Mouse (Mus musculus): ENCODE measurements at regions not wholly inside any gene's neighbourhood (a gene's known extent, or its start where the extent isn't known, plus 50 kb on each side); places are given as distances from the start of the nearest gene placed in this dataset.

DNA sequence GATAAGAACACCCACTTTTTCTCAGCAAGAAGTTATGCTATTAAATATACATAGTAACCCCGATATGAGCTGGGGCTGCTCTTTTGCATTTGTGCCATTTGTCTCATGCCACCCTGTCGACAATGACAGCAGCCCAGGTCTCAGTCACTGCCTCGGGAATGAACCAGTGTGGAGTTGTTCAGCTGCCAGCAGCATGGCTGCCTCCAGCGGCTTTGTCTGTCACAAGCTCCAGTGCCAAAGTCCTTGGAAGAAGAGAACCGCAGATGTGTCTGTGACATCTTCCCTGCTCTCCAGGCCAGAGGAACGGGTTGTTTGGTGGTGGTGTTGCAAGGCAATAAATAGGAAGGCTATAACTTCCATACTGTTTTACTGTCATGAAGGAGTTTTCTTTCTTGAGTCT is 130.7 kb downstream of the Cep170 start:
- no peak for TF ChIP-seq EP300 (IDR thresholded peaks at IDR 0.05; ENCODE audit: insufficient read depth, low read depth, low read length)
- TF ChIP-seq CTCF (IDR thresholded peaks at IDR 0.05; ENCODE audit: low read depth, low read length): no peak
- TF ChIP-seq POLR2A (IDR thresholded peaks at IDR 0.05; ENCODE audit: insufficient read depth, low read length): no peak
- Histone ChIP-seq H3K4me3 (ENCODE audit: low read depth, low read length) (no peak overlapping the region), H3K4me1 (ENCODE audit: control insufficient read depth, insufficient read depth, low read length) (no peaks in the 10 kb centered on the region), H3K9me3 (replicated peaks; ENCODE audit: control insufficient read depth, insufficient read depth, low read length, poor library complexity, severe bottlenecking) (no peaks in the 10 kb centered on the region), H3K36me3 (ENCODE audit: control insufficient read depth, insufficient read depth, low read length, poor library complexity, severe bottlenecking) (no peaks in the 10 kb centered on the region), H3K27ac (ENCODE audit: insufficient read depth, low read length) (no peak overlapping the region), H3K9ac (ENCODE audit: low read depth, poor library complexity, severe bottlenecking) (no peak overlapping the region), H3K27me3 (ENCODE audit: control insufficient read depth, insufficient read depth, low read length, poor library complexity, severe bottlenecking) (no peaks in the 10 kb centered on the region)

DNA sequence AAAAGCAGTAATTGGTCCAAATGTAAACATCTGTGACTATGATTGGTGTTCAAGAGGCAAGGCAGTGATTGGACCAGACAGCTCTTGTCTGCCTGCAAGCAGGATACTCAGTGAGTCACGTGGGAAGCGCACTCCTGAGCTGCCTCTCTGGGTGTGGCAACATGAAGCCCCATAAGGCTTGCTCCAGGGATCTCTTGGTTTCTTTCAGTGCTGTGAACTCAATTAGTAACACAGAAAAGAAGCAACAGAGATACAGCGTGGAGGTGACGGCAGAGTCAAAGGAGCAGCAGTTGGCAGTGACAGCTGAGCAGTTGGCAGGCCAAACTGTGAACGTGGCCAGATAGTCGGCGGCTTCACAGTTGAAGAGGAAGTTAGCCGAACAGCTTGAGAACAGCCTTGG is 131.9 kb downstream of the Cep170 start:
- H3K27me3 ChIP-seq (ENCODE audit: control insufficient read depth, insufficient read depth, low read length, poor library complexity, severe bottlenecking): no peaks in the 10 kb centered on the region; the same call in 1 of the 2 replicates
- no peak for TF ChIP-seq EP300 (IDR thresholded peaks at IDR 0.05; ENCODE audit: insufficient read depth, low read depth, low read length)
- no peak for TF ChIP-seq POLR2A (IDR thresholded peaks at IDR 0.05; ENCODE audit: insufficient read depth, low read length)
- no peak for TF ChIP-seq CTCF (IDR thresholded peaks at IDR 0.05; ENCODE audit: low read depth, low read length)

DNA sequence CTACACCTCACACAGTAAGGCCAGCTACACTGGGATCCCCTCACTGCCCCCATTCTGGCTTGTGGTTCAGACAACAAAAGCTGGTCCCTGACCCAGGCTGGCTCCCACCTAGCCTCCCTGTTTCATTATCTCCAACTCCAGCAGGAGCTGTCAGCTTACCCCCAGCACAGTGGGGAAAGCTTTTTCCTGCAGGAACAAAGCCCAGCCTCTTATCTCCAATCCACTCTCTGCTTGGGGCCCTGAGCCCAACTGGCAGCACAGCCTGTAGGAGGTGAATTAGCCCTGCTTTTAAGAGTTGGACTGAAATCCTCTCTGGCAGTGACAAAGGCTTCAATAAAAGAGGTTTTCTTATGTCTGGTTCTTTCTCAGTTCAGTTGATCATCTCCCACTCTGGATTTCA is 138.7 kb downstream of the Cep170 start:
- Histone ChIP-seq H3K27me3 (ENCODE audit: control insufficient read depth, insufficient read depth, low read length, poor library complexity, severe bottlenecking) (no peaks in the 10 kb centered on the region; the same call in 1 of the 2 replicates), H3K9ac (ENCODE audit: low read depth, poor library complexity, severe bottlenecking) (no peak overlapping the region), H3K4me3 (ENCODE audit: low read depth, low read length) (no peak overlapping the region), H3K36me3 (ENCODE audit: control insufficient read depth, insufficient read depth, low read length, poor library complexity, severe bottlenecking) (no peaks in the 10 kb centered on the region), H3K27ac (ENCODE audit: insufficient read depth, low read length) (no peak overlapping the region), H3K9me3 (replicated peaks; ENCODE audit: control insufficient read depth, insufficient read depth, low read length, poor library complexity, severe bottlenecking) (no peaks in the 10 kb centered on the region), H3K4me1 (ENCODE audit: control insufficient read depth, insufficient read depth, low read length) (no peaks in the 10 kb centered on the region)
- TF ChIP-seq EP300 (IDR thresholded peaks at IDR 0.05; ENCODE audit: insufficient read depth, low read depth, low read length) (no peak), POLR2A (IDR thresholded peaks at IDR 0.05; ENCODE audit: insufficient read depth, low read length) (no peak), CTCF (IDR thresholded peaks at IDR 0.05; ENCODE audit: low read depth, low read length) (no peak)

More for the DNA sequence above, 131.9 kb downstream of the Cep170 start:
- H3K4me1 ChIP-seq (ENCODE audit: control insufficient read depth, insufficient read depth, low read length): no peaks in the 10 kb centered on the region
- no peaks in the 10 kb centered on the region for H3K9me3 ChIP-seq (replicated peaks; ENCODE audit: control insufficient read depth, insufficient read depth, low read length, poor library complexity, severe bottlenecking)
- no peak overlapping the region for H3K9ac ChIP-seq (ENCODE audit: low read depth, poor library complexity, severe bottlenecking)
- no peak overlapping the region for H3K4me3 ChIP-seq (ENCODE audit: low read depth, low read length)
- H3K27ac ChIP-seq (ENCODE audit: insufficient read depth, low read length): no peak overlapping the region
- H3K36me3 ChIP-seq (ENCODE audit: control insufficient read depth, insufficient read depth, low read length, poor library complexity, severe bottlenecking): no peaks in the 10 kb centered on the region

DNA sequence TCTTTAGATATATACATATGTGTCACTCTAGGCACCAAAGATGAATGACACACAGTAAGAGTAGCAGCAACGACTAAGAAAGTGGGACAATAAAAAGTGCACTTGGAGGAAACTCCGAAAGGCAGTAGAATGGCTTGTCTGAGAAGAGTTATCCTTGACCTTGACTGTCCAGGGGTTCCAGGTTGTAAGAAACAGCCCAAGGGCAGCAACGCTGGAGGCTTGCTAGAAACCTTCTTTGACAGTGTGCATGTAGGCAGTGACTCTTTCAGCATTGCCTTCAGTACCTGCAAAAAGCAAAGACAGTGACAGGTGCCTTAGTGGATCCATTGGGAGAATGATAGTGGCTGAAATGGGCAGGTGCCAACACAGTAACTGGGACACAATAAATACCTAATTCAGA is 142.8 kb downstream of the Cep170 start:
- H3K9ac ChIP-seq (ENCODE audit: low read depth, poor library complexity, severe bottlenecking): no peak overlapping the region
- H3K9me3 ChIP-seq (replicated peaks; ENCODE audit: control insufficient read depth, insufficient read depth, low read length, poor library complexity, severe bottlenecking): no peaks in the 10 kb centered on the region
- H3K4me1 ChIP-seq (ENCODE audit: control insufficient read depth, insufficient read depth, low read length): no peaks in the 10 kb centered on the region
- H3K36me3 ChIP-seq (ENCODE audit: control insufficient read depth, insufficient read depth, low read length, poor library complexity, severe bottlenecking): no peaks in the 10 kb centered on the region
- TF ChIP-seq POLR2A (IDR thresholded peaks at IDR 0.05; ENCODE audit: insufficient read depth, low read length) (no peak), EP300 (IDR thresholded peaks at IDR 0.05; ENCODE audit: insufficient read depth, low read depth, low read length) (no peak), CTCF (IDR thresholded peaks at IDR 0.05; ENCODE audit: low read depth, low read length) (no peak)
- no peak overlapping the region for H3K4me3 ChIP-seq (ENCODE audit: low read depth, low read length)
- no peak overlapping the region for H3K27ac ChIP-seq (ENCODE audit: insufficient read depth, low read length)
- no peaks in the 10 kb centered on the region for H3K27me3 ChIP-seq (ENCODE audit: control insufficient read depth, insufficient read depth, low read length, poor library complexity, severe bottlenecking)

DNA sequence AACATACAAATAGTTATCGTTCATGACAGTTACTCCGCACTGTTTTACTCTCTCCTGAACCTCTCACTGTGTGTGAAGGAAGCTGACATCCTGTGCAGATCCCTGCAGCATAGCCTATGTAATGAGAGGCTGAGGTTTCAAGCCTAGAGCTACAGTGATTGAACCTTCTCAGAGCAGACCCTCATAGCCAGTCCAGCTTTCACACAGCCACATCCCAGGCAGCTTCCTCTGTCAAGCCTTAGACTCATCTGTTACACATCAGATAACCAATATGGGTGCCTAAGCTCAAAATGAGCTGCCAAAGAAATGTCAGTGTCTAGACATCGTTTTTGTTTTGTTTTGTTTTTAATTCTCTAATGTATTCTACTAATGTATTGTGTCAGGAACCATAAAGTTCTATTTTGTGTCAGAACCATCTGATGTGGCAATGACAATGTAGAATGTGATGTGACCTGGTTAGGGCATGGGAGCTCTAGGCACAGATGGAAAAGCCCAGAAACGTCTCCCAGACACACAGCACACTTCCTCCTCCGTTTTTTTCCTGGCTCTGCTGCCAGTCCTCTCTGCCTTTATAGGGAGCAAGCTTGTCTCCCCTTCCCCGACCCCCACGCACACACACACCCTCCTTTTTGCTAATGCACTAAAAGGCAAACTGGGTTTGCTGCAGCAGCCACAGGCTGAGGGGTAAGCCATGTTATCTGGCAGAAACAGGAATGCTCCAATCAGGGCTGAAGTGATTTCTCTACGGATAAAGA is 146.1 kb downstream of the Cep170 start:
- Histone ChIP-seq H3K36me3 (ENCODE audit: control insufficient read depth, insufficient read depth, low read length, poor library complexity, severe bottlenecking) (no peaks in the 10 kb centered on the region), H3K27me3 (ENCODE audit: control insufficient read depth, insufficient read depth, low read length, poor library complexity, severe bottlenecking) (no peaks in the 10 kb centered on the region), H3K9ac (ENCODE audit: low read depth, poor library complexity, severe bottlenecking) (no peak overlapping the region), H3K4me1 (ENCODE audit: control insufficient read depth, insufficient read depth, low read length) (no peaks in the 10 kb centered on the region), H3K4me3 (ENCODE audit: low read depth, low read length) (no peak overlapping the region), H3K9me3 (replicated peaks; ENCODE audit: control insufficient read depth, insufficient read depth, low read length, poor library complexity, severe bottlenecking) (no peaks in the 10 kb centered on the region), H3K27ac (ENCODE audit: insufficient read depth, low read length) (no peak overlapping the region)
- TF ChIP-seq POLR2A (IDR thresholded peaks at IDR 0.05; ENCODE audit: insufficient read depth, low read length) (no peak), EP300 (IDR thresholded peaks at IDR 0.05; ENCODE audit: insufficient read depth, low read depth, low read length) (no peak), CTCF (IDR thresholded peaks at IDR 0.05; ENCODE audit: low read depth, low read length) (no peak)

DNA sequence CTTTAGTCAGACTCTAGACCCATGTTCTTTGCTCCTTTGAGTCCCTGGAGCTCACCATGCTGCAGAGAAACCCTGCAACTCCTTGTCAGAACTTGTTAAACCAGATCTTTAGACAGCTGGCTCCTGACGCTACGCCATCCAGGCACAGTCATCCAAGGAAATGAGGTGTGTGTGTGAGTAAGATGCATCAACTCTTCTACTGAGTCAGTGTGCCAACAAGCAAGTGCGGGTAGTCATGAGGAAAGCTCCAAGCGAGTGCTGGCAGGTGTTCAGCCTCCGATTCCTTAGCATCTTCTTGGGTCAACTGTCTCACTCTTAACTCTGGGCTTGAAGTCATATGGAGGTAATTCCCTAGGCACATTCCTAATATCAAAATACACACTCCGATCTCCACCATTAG is 153.6 kb downstream of the Cep170 start:
- Histone ChIP-seq H3K9me3 (replicated peaks; ENCODE audit: control insufficient read depth, insufficient read depth, low read length, poor library complexity, severe bottlenecking) (no peaks in the 10 kb centered on the region), H3K36me3 (ENCODE audit: control insufficient read depth, insufficient read depth, low read length, poor library complexity, severe bottlenecking) (no peaks in the 10 kb centered on the region), H3K9ac (ENCODE audit: low read depth, poor library complexity, severe bottlenecking) (no peak overlapping the region), H3K27me3 (ENCODE audit: control insufficient read depth, insufficient read depth, low read length, poor library complexity, severe bottlenecking) (no peaks in the 10 kb centered on the region), H3K27ac (ENCODE audit: insufficient read depth, low read length) (no peak overlapping the region), H3K4me1 (ENCODE audit: control insufficient read depth, insufficient read depth, low read length) (no peaks in the 10 kb centered on the region), H3K4me3 (ENCODE audit: low read depth, low read length) (no peak overlapping the region)
- TF ChIP-seq CTCF (IDR thresholded peaks at IDR 0.05; ENCODE audit: low read depth, low read length): no peak
- TF ChIP-seq EP300 (IDR thresholded peaks at IDR 0.05; ENCODE audit: insufficient read depth, low read depth, low read length): no peak
- no peak for TF ChIP-seq POLR2A (IDR thresholded peaks at IDR 0.05; ENCODE audit: insufficient read depth, low read length)
